Mouse (Mus musculus) MEL (cell line): Measurements from ENCODE around the gene Cep295nl. TPM values are rescaled to one million over a fixed set of nuclear protein-coding genes. Genes with fewer than 3 reads are reported as not detected.

Experiments
- DNase-seq: peaks from one replicate; pipeline ENCODE4 v3.0.0; 2011; ENCODE audit warnings: low read depth, low spot score
- H3K27ac ChIP-seq: 2 replicates; pipeline ENCODE4 v1.5.1; 2012; ENCODE audit warnings: low read depth, mild to moderate bottlenecking, control low read depth, low read length, moderate library complexity; ENCODE audit not compliant: control insufficient read depth
- H3K27me3 ChIP-seq, 2 experiments: fragments of 150-350 bp in 1 of 2; sonication (generic) in 1 of 2; 2 replicates each; pipeline ENCODE4 v1.6.1; 2012; ENCODE audit warnings: low read length in 2 of 2, mild to moderate bottlenecking in 2 of 2, improper control_type of control experiment in 1 of 2, moderate library complexity in 1 of 2; ENCODE audit not compliant: insufficient read depth in 2 of 2, control insufficient read depth in 1 of 2
- H3K36me3 ChIP-seq, 2 experiments: 2 replicates each; pipeline ENCODE4 v1.6.1; 2012 to 2014; ENCODE audit warnings: low read length in 2 of 2, improper control_type of control experiment in 1 of 2, inconsistent platforms in 1 of 2, mild to moderate bottlenecking in 1 of 2; ENCODE audit not compliant: insufficient read depth in 2 of 2, control insufficient read depth in 1 of 2
- H3K4me1 ChIP-seq, 2 experiments: fragments of 150-350 bp in 1 of 2; sonication (generic) in 1 of 2; 2 replicates each; pipeline ENCODE4 v1.6.1; 2012; ENCODE audit warnings: low read length in 2 of 2, improper control_type of control experiment in 1 of 2, mild to moderate bottlenecking in 1 of 2; ENCODE audit not compliant: insufficient read depth in 2 of 2, control insufficient read depth in 1 of 2
- H3K4me3 ChIP-seq, 2 experiments: fragments of 150-350 bp in 1 of 2; sonication (generic) in 1 of 2; 2 replicates each; pipeline ENCODE4 v1.5.1; 2012; ENCODE audit warnings: low read depth in 2 of 2, low read length in 2 of 2, mild to moderate bottlenecking in 2 of 2, moderate library complexity in 2 of 2, control low read depth in 1 of 2, improper control_type of control experiment in 1 of 2; ENCODE audit not compliant: control insufficient read depth in 1 of 2, insufficient read depth in 1 of 2
- H3K79me2 ChIP-seq: 2 replicates; pipeline ENCODE4 v1.6.1; 2012; ENCODE audit warnings: mild to moderate bottlenecking, low read length, moderate library complexity; ENCODE audit not compliant: control insufficient read depth, poor library complexity, insufficient read depth
- H3K9ac ChIP-seq: 2 replicates; pipeline ENCODE4 v1.6.1; 2012; ENCODE audit warnings: low read depth, mild to moderate bottlenecking, control low read depth, low read length, moderate library complexity; ENCODE audit not compliant: control insufficient read depth, poor library complexity, severe bottlenecking
- H3K9me3 ChIP-seq: fragments of 150-350 bp; sonication (generic); replicated peaks from 2 replicates; pipeline ENCODE4 v1.6.1; 2012; ENCODE audit warnings: mild to moderate bottlenecking, low read length, improper control_type of control experiment, moderate library complexity; ENCODE audit not compliant: insufficient read depth
- CHD1 ChIP-seq: IDR thresholded peaks from 2 replicates; pipeline ENCODE4 v1.6.1; 2012; ENCODE audit warnings: low read depth, mild to moderate bottlenecking, inconsistent platforms, low read length, improper control_type of control experiment
- CHD2 ChIP-seq: IDR thresholded peaks from 2 replicates; pipeline ENCODE4 v1.6.1; 2011; ENCODE audit warnings: low read length, improper control_type of control experiment
- ELF1 ChIP-seq: IDR thresholded peaks from 2 replicates; pipeline ENCODE4 v1.6.1; 2014; ENCODE audit warnings: low read depth, mild to moderate bottlenecking, inconsistent platforms, low read length, improper control_type of control experiment, moderate library complexity
- EP300 ChIP-seq, 2 experiments: IDR thresholded peaks; 2 replicates each; pipeline ENCODE4 v1.6.1; 2011; ENCODE audit warnings: improper control_type of control experiment in 2 of 2, low read length in 2 of 2, low read depth in 1 of 2, mild to moderate bottlenecking in 1 of 2
- GATA1 ChIP-seq: IDR thresholded peaks from 2 replicates; pipeline ENCODE4 v1.6.1; 2011; ENCODE audit warnings: low read depth, low read length, improper control_type of control experiment
- HCFC1 ChIP-seq: IDR thresholded peaks from 2 replicates; pipeline ENCODE4 v1.6.1; 2012; ENCODE audit warnings: low read depth, mild to moderate bottlenecking, inconsistent platforms, low read length, improper control_type of control experiment, moderate library complexity
- JUND ChIP-seq: IDR thresholded peaks from 2 replicates; pipeline ENCODE4 v1.6.1; 2011; ENCODE audit warnings: low read depth, mild to moderate bottlenecking, improper control_type of control experiment, low read length
- MAFK ChIP-seq: IDR thresholded peaks from 2 replicates; pipeline ENCODE4 v1.6.1; 2011; ENCODE audit warnings: low read depth, mild to moderate bottlenecking, low read length, improper control_type of control experiment, borderline replicate concordance
- MAX ChIP-seq: IDR thresholded peaks from 2 replicates; pipeline ENCODE4 v1.6.1; 2011; ENCODE audit warnings: low read length, improper control_type of control experiment
- MAZ ChIP-seq: IDR thresholded peaks from 2 replicates; pipeline ENCODE4 v1.6.1; 2012; ENCODE audit warnings: low read depth, mild to moderate bottlenecking, inconsistent platforms, low read length, improper control_type of control experiment
- MXI1 ChIP-seq: IDR thresholded peaks from 2 replicates; pipeline ENCODE4 v1.6.1; 2011; ENCODE audit warnings: mild to moderate bottlenecking, low read depth, low read length, improper control_type of control experiment
- POLR2A ChIP-seq, 2 experiments: IDR thresholded peaks; 2 replicates each; pipeline ENCODE4 v1.6.1; 2011 to 2012; ENCODE audit warnings: low read length in 2 of 2, mild to moderate bottlenecking in 2 of 2, control low read depth in 1 of 2, improper control_type of control experiment in 1 of 2, low read depth in 1 of 2, moderate library complexity in 1 of 2; ENCODE audit not compliant: control insufficient read depth in 1 of 2, insufficient read depth in 1 of 2, poor library complexity in 1 of 2
- POLR2AphosphoS2 ChIP-seq: IDR thresholded peaks from 2 replicates; pipeline ENCODE4 v1.6.1; 2011; ENCODE audit warnings: low read length, improper control_type of control experiment
- SMC3 ChIP-seq: IDR thresholded peaks from 2 replicates; pipeline ENCODE4 v1.6.1; 2011; ENCODE audit warnings: low read depth, low read length, improper control_type of control experiment
- TAL1 ChIP-seq: IDR thresholded peaks from 2 replicates; pipeline ENCODE4 v1.6.1; 2012; ENCODE audit warnings: mild to moderate bottlenecking, inconsistent platforms, low read length, moderate library complexity, mixed read lengths
- TBP ChIP-seq: IDR thresholded peaks from 2 replicates; pipeline ENCODE4 v1.8.0; 2011; ENCODE audit warnings: low read depth, low read length, improper control_type of control experiment
- USF1 ChIP-seq: IDR thresholded peaks from 2 replicates; pipeline ENCODE4 v1.6.1; 2014; ENCODE audit warnings: low read depth, mild to moderate bottlenecking, inconsistent platforms, low read length, improper control_type of control experiment, moderate library complexity
- USF2 ChIP-seq, 2 experiments: IDR thresholded peaks; 2 replicates each; pipeline ENCODE4 v1.6.1; 2011 to 2012; ENCODE audit warnings: improper control_type of control experiment in 2 of 2, low read length in 2 of 2, borderline replicate concordance in 1 of 2, inconsistent platforms in 1 of 2, low read depth in 1 of 2, mild to moderate bottlenecking in 1 of 2; ENCODE audit not compliant: insufficient read depth in 1 of 2
- ZC3H11A ChIP-seq: IDR thresholded peaks from 2 replicates; pipeline ENCODE4 v1.6.1; 2012; ENCODE audit warnings: low read depth, mild to moderate bottlenecking, inconsistent platforms, low read length, improper control_type of control experiment
- ZKSCAN1 ChIP-seq: IDR thresholded peaks from 2 replicates; pipeline ENCODE4 v1.6.1; 2012; ENCODE audit warnings: low read depth, mild to moderate bottlenecking, inconsistent platforms, low read length, improper control_type of control experiment, moderate library complexity
- polyA plus RNA-seq, 2 experiments: library from polyadenylated mRNA; stranded (reverse) in 1 of 2; unstranded in 1 of 2; fragments of >175 nt in 1 of 2; fragments of >200 nt in 1 of 2; gene quantifications; 2 replicates each; pipeline versions ENCODE4 v1.2.1 to v1.2.4; 2012; ENCODE audit warnings: low replicate concordance in 2 of 2, low read depth in 1 of 2; ENCODE audit not compliant: insufficient read length in 2 of 2, insufficient read depth in 1 of 2, missing spikeins in 1 of 2
- total RNA-seq: library from RNA; depleted of rRNA; stranded (reverse); fragments of 300-350 nt; gene quantifications from 2 replicates; pipeline ENCODE4 v1.2.3, GENCODE M21; 2012

The Cep295nl gene
- total and polyA plus RNA-seq, 3 experiments, result not detected

DNA sequence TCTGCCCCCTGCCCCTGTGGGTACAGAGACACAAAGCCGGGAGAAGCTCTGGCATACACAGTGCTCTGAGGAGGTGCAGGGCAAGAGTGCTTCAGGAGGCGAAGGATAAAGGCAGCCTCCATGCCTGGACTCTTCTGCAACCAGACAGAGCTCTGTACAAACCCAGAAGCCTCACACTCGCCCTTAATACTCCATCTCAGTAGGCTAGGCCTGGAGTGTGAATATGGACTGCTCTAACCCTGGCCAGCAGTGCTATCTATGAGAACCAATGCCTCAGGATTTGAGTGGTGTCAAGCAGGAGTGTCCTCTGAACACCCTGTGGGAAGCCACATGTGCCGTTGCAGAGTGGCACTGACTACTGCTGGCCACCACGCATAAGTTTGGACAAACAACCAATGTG, 13.4 kb downstream of the Cep295nl start:
- TF ChIP-seq ZC3H11A, result no peak
- no peak for TF ChIP-seq MAX
- no peak for TF ChIP-seq CHD2
- no peak for TF ChIP-seq USF2 (IDR thresholded peaks at IDR 0.05; ENCODE audit: borderline replicate concordance in 1 of 2, insufficient read depth in 1 of 2, low read depth in 1 of 2, low read length in 2 of 2)
- no peak for TF ChIP-seq TAL1
- no peak for TF ChIP-seq SMC3
- TF ChIP-seq USF1, result no peak
- TF ChIP-seq POLR2AphosphoS2, result no peak
- no peak for TF ChIP-seq MAFK
- no peak for TF ChIP-seq GATA1
- TF ChIP-seq JUND, result no peak
- no peak for TF ChIP-seq MAZ
- TF ChIP-seq TBP, result no peak
- no peak for TF ChIP-seq POLR2A (IDR thresholded peaks at IDR 0.05; ENCODE audit: control insufficient read depth in 1 of 2, insufficient read depth in 1 of 2, low read depth in 1 of 2, low read length in 2 of 2, poor library complexity in 1 of 2)
- H3K79me2 ChIP-seq, result no peaks in the 10 kb centered on the region
- no peaks in the 10 kb centered on the region for H3K4me1 ChIP-seq
- DNase-seq, result no peak
- peaks cover 7% of the 10 kb centered on the region in 2 experiments for H3K27me3 ChIP-seq
- no peaks in the 10 kb centered on the region for H3K9me3 ChIP-seq
- H3K27ac ChIP-seq, result no peak overlapping the region
- H3K36me3 ChIP-seq, result no peaks in the 10 kb centered on the region
- H3K9ac ChIP-seq, result no peak overlapping the region
- H3K4me3 ChIP-seq, result no peak overlapping the region

DNA sequence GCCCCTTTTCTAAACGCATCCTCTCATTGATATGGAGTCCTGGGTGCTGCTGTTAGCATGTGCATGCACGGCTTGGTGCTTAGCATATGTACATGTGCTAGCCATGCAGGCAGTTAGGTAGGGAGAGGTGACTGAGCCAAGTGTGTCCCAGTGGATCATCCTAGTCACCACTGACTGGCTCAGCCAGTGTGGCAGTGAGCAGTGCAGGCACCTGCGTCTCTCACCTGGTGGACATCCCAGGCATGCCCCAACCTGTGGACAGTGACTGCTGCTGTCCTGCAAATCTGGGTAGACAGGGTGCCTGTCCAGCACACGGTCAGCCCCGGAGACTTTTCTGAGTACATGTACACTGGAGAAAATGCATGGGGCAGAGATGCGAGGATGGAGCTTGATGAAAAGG, 13.8 kb downstream of the Cep295nl start:
- peaks cover 6 to 10% of the 10 kb centered on the region in 2 experiments for H3K27me3 ChIP-seq
- TF ChIP-seq MAFK (no peak), EP300 (IDR thresholded peaks at IDR 0.05; ENCODE audit: low read depth in 1 of 2, low read length in 2 of 2) (no peak), TAL1 (no peak), MXI1 (no peak), JUND (no peak), ELF1 (no peak), ZKSCAN1 (no peak), CHD1 (no peak), HCFC1 (no peak)
- no peaks in the 10 kb centered on the region for H3K36me3 ChIP-seq
- no peak for DNase-seq
- H3K9me3 ChIP-seq, result no peaks in the 10 kb centered on the region
- H3K27ac ChIP-seq, result no peak overlapping the region
- H3K79me2 ChIP-seq, result no peaks in the 10 kb centered on the region
- no peak overlapping the region for H3K9ac ChIP-seq
- H3K4me3 ChIP-seq, result no peak overlapping the region
- H3K4me1 ChIP-seq, result no peaks in the 10 kb centered on the region
